Mouse (Mus musculus) CH12.LX (cell line): ENCODE results near the gene Fam20b.

ENCODE experiments used
- BHLHE40 ChIP-seq: IDR thresholded peaks from 2 replicates; pipeline ENCODE4 v1.6.1; 2011; ENCODE audit warnings: mild to moderate bottlenecking, low read depth, low read length, improper control_type of control experiment
- EP300 ChIP-seq: IDR thresholded peaks from 2 replicates; pipeline ENCODE4 v1.6.1; 2011; ENCODE audit warnings: low read length, improper control_type of control experiment
- POLR2A ChIP-seq: IDR thresholded peaks from 2 replicates; pipeline ENCODE4 v1.6.1; 2011; ENCODE audit warnings: low read depth, mild to moderate bottlenecking, improper control_type of control experiment, low read length

DNA sequence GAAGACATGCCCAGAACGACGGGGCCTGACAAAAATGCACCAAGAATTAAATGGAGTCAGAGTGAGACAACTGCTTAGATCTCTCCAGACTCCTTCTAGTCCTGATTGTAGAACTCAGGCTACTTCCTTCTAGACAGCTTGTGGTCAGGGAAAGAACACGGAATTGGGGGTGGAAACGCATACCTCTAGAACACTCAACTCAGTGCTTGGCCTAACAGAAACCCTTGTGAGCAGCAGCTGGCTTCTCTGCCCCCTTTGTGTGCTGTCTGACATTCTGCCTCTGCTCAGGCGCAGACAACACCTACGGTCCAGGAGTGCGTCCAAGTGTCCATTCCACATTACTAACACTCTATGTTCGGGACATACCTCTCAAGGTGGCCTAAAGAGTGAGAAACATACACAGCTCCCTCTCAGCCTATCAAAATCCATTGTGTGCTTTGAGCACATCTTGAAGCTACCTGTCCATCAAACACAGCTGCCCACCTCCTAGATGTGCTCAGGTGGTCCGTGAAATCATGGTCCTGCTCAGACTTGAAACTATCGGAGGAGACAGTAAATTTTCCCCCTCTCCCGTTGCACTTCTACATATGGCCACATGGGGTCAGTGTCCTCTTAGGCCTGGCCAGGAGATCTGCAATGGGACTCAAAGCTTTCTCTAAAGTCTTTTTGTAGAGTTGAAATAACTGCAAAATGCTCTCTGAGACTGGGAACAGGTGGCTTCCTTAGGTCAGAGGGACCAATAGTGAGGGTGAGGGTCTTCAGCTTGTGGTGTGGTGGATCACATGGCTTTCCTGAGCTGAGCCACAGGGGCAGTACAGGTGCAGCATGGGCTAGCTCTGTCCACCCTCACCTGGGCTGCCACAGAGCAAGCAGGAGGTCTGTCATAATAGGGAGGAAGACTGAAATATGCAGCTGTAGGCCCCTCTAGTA is 22.9 kb upstream of the Fam20b start:
- TF ChIP-seq BHLHE40 (no peak), EP300 (no peak), POLR2A (no peak)
